Mouse (Mus musculus) left cerebral cortex, adult 18-20 months (tissue): Measurements from ENCODE around the gene Edar. TPM values are rescaled to one million over a fixed set of nuclear protein-coding genes. Genes with fewer than 3 reads are reported as not detected.
A peak's percentile ranks its signal among the peaks of the same experiment; 100 is the strongest.
"Not testable (repeated sequence)": the region's sequence is repeated elsewhere in the genome, so short reads cannot be mapped to it uniquely, and the experiment has no call there.

Experiments used
- DNase-seq, 2 experiments: peaks; one replicate each; pipeline ENCODE4 v3.0.0; 2021 to 2022; ENCODE audit warnings: low spot score in 2 of 2, mixed read lengths in 1 of 2
- long read RNA-seq, 2 experiments: library from polyadenylated mRNA; stranded (forward); transcript quantifications; one replicate each; pipeline ENCODE4 v2.0.0; 2021
- total RNA-seq, 2 experiments: library from RNA; stranded (reverse); gene quantifications; 2 replicates each; pipeline ENCODE4 v1.2.3; 2021

Gene Edar
- under 1 TPM; 0.21 to 0.37 TPM for total RNA-seq
- long read RNA-seq, experiment 1 = 0 reads
- long read RNA-seq, experiment 2 = 0 reads

- DNase-seq = peak; percentile 73 to 76
These were observed at the start of gene Edar for GRCm38 (mm10) chr10:58675533-58675932. TSS of gene Edar (minus strand) at chr10:58675654.

DNA sequence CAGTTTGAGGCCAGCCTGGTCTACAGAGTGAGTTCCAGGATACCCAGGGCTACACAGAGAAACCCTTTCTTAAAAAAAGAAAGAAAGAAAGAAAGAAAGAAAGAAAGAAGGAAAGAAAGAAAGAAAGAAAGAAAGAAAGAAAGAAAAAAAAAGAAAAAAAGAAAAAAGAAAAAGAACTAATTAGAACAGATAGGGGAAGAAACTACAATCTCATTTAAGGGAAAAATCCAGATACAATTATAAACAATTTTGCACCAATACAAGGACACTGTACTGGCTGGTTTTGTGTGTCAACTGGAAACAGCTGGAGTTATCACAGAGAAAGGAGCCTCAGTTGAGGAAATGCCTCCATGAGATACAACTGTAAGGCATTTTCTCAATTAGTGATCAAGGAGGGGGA lies 42.7 kb upstream of the Edar start, which contains the start of gene Gm17542:
Gene Gm17542 (minus strand): TSS at position 101 of the 400 bp plus-strand sequence.
- DNase-seq = not testable (repeated sequence)

DNA sequence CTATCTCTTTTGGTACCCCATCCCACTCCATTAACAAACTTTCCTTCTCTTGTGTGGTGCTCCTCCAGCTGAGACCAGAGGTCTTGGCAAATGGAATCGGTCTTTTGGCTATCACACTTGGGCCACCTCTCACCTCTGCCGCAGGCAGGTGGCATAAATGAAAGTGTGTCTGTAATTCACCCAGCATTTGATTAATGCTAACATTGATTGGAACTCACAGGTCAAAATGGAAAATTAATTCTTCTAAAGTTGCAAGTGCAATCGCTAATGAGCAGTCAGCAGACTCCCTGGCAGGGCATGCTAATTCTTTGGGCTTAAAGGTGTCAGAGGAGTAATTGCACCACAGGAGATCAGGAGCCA lies 39.3 kb upstream of the Edar start:
- DNase-seq = no peak

DNA sequence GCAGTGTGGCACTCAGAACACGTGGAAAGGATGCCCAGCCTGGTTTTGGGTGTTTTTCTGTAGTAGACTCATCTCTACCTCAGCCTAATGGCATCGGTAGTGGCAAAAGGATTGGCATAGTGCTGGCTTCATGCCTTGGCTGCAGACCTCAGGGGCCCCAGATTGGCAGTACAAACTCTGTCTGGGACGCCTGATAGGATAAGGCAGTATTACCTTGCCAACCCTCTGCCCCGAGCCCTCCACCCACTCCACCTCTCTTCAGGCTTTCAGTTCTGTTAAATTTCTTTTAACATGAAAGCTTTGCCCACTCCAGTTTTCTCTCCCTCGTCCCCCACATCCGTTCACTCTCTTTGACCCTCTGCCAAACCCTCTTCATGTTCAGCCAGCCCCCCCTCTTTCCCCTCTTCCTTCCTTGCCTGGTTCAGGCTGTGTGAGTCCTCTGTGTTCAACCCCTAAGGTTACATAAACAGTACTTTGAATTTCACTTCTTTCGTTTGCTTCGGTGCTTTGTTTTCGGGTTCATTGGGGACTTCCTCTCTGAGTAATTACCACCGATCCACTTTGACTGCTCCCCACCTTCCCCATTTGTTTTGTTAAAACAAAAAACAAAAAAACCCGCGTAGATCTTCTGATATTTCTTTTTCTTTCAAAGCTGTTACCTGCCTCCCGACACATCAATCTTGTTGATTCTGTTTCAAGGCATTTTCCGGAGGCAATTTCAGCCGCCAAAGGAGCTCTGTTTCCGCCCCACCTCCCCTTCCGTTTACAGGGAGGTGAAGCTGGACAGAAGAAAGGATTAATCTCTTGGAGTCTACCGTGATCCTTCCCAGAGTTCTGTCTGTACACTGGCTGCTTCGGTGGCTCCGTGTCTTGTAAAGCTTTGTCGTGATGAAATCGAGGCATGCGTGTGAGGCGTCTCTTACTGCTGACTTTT lies 38.7 kb upstream of the Edar start:
- DNase-seq = peak in 1 of 2 experiments; percentile 6

GRCm38 (mm10) chr10:58713225-58713624 lies 37.8 kb upstream of the Edar start:
- DNase-seq = no peak

- no peak for DNase-seq
These were observed 33.6 kb upstream of the Edar start for GRCm38 (mm10) chr10:58709021-58709420.

- no peak for DNase-seq
These were observed 25.1 kb upstream of the Edar start for GRCm38 (mm10) chr10:58700578-58700977.

DNA sequence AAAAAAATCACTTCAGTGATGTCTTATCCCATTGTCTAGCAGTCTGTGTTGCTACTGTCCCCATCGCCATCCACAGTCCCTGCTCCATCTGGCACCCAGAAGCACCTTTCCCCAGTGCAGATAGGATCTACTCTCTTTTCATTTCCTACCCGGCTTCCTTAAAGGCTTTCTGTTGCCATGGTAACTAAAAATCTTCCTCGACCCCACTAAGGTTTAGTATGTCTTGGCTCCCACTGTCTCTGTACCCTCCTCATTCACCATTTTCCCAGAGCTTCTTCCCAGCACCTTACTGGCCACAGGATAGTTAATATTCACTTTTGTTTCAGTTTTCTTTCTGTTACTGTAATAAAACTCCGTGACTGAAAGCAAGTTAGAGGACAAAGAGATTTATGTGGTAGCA lies 24.7 kb upstream of the Edar start:
- no peak for DNase-seq

DNA sequence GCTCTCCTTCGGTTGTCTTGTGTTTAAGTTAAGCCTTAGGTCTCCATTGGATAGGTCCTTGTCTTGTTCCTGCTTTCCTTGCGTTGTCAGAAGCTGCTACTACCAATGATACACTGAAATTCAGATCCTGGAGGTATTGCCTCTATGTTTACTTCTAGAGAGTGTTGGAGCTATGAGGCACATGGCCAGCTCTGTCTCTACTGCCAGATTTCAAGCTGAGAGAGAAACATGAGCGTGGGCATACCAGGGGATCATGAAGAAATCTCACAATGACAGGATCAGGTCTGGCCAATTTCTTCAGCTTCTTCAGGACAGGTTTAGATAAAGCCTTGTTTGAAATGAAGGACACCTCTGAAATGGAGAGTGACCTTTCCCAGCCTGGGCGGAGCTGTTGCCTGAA lies 23.5 kb upstream of the Edar start:
- DNase-seq = no peak

- no peak for DNase-seq
These were observed 15.6 kb upstream of the Edar start for GRCm38 (mm10) chr10:58691051-58691450.

- peak in 1 of 2 experiments; percentile 8 for DNase-seq
These were observed 3.8 kb upstream of the Edar start for GRCm38 (mm10) chr10:58679298-58679697.

- peak; percentile 86 to 91 for DNase-seq
These were observed 2.0 kb downstream of the Edar start for GRCm38 (mm10) chr10:58673278-58674061.

DNA sequence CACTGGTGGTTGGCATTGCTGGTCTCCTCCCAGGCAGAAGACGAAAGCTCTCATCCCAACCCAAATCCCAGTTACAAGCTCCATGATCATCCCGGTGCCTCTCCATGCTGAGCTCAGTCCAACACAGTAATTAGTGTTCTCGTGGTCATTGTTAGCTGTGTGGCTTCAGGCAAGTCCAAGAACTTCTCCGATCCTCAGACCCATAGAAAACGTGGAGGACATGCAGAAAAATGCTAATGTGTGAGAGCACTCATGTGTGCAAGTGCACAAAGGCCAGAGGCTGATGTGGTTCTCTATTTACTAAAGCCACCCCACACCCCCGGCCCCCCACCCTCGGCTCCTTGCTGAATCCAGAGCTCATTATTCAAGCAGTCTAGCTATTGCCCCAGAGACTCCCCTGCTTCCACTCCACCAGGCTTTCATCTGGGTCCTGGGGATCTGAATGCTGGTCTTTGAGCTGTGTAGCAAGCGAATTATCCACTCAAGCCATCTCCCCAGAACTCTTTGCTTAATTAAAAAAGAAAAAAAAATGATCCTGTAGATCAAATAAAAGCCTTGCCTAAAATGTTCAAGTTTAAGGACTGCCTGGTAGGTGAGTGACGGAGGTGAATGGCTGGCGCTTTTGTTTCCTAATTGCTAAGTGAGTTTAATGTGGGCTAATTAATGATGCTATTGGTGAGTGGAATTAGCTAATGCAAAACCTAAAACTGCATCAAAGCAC lies 2.7 kb downstream of the Edar start:
- no peak for DNase-seq

DNA sequence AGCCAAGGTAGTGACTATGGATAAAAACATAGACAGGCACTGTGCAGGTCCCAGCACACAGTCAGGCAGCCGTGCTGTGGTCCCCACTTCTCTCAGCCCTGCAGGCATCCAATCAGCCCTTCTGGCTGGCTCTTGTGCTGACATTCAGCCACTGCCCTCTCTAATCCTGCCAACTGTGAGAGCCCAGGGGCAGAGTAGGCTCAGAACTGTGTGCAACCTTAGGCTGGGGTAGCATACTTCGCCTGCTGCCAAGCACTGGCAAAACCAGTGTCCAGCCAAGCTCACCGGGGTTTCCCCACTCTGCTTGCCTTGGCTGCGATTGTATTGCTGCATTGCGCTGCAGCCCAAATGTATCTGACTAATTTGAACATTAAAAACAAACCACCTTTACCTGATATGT lies 11.6 kb downstream of the Edar start:
- DNase-seq = no peak

DNA sequence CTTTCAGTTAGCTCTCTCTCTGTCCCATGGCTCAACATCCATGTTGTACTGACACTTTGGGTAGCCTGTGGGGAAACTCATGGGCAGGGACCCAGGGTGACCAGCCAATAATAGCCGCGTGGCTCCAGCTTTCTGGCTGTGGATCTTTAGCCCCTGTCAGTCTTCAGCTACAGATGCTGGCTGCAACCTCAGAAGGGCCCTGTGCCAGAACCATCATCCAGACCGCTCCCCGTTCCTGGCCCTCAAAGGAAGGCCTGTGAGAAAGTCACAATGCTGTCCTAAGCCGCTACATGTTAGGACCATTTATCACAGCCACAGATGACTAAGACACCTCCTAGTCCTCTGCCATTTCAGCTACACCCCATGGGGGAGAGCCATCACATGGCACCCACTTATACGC lies 12.0 kb downstream of the Edar start:
- no peak for DNase-seq

DNA sequence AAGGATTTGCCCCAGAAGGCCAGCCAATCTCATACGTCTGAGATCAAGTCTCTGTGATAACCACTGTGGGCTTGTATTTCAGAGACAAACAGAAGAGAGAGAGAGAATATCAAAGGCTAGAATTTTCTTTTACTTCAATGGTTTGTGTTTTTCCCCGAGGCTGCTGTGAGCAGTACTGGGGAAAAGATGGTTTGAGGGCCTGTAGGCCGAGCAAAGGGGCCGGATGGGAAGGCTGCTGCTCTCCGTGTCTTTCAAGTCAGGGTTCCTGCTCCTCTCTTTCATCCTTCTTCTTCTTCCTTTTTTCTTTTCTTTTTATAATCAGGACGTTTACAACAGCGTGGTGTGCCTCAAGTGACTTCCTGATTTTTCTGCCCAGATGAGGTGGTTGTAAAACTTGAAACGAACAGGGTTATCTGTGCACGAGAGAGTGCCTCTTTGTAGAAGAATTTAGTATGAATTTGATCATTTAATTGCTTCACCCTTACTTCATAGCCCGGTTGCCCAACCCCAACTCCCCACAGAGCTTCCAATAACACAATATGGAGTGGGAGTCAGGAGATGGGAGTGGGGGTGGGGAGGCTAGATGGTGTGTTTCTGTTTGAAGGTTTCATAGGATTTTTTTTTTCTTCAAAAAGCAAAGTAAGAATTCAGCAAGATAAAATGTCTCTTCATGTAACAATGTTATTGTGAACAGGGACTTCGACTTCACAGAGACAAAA lies 16.0 kb downstream of the Edar start:
- DNase-seq = no peak

DNA sequence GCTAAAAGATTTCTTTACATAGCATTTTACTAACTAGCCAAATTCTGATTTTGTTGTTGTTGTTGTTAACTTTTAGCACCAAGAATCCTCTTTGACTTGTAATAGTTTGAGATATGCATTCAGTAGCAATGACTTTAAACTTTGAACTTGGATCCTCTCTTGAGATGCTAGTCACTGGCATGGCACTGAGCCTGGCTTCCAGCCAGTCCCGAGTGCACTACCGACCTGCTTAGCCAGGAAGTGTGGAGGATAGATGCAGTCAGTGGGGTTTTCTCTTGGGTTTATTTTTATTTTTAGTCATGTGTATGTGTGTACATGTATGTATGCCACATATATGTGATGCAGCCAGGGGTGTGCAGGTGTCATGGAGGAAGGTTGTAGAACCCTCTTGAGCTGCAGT lies 17.7 kb downstream of the Edar start:
- DNase-seq = no peak

DNA sequence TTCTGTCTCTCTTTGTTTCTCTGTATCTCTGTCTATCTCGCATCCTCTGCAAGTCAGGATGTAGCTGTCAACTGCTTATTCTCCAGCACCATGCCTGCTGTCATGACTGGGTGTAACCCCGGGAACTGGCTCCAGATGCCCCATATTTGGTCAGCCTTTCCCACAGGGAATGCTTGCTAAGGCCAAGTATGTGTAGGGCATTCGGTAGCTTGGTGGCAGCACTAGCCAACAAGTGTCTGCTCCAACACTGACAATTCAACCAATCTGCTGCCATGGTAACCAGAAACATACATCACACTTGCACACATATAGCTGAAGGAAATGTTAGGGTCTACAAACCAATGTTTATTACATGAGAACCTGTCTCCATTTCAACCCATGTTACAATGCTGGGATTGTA lies 21.8 kb downstream of the Edar start:
- no peak for DNase-seq

GRCm38 (mm10) chr10:58652418-58653394 lies 22.7 kb downstream of the Edar start:
- no peak for DNase-seq

DNA sequence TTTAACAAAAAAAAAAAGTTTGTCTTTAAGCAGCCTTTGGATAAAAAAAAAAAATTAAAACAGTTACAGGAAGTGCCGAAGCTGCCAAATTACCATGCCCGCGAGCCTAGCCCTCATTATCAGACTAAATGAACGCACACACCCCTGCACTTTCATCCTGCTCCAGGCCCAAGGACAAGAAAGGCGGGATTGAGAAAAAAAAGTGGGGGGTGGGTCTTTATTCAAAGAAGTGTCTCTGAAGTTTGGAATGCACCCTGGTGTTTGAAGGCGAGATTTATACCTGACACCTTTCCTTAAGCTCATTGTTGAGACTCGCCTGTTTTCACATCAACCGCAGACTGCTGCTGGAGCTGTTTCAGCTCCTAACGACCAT lies 23.4 kb downstream of the Edar start:
- no peak for DNase-seq
